Mouse (Mus musculus) neural tube, embryonic 13.5 days (tissue): ENCODE measurements around the gene Fgf11. TPM values are rescaled to one million over a fixed set of nuclear protein-coding genes. Genes with fewer than 3 reads are reported as not detected.

Experiments used
- ATAC-seq: fragments of 200-750 bp; cut with Nextera tagmentation; 2 replicates; pipeline ENCODE4 v1.8.0; 2017; ENCODE audit warnings: low read depth, mild to moderate bottlenecking, moderate TSS enrichment, moderate library complexity
- H3K27ac ChIP-seq: fragments of 300-500 bp; sonication (generic); replicated peaks from 2 replicates; pipeline ENCODE4 v1.5.1; 2015; ENCODE audit warnings: moderate library complexity, mild to moderate bottlenecking, inconsistent platforms
- H3K27me3 ChIP-seq: fragments of 300-500 bp; sonication (generic); 2 replicates; pipeline ENCODE4 v1.6.1; 2015; ENCODE audit warnings: mild to moderate bottlenecking, inconsistent platforms
- H3K36me3 ChIP-seq: fragments of 300-500 bp; sonication (generic); 2 replicates; pipeline ENCODE4 v1.6.1; 2015; ENCODE audit warnings: mild to moderate bottlenecking, inconsistent platforms
- H3K4me1 ChIP-seq: fragments of 300-500 bp; sonication (generic); replicated peaks from 2 replicates; pipeline ENCODE4 v1.6.1; 2015; ENCODE audit warnings: inconsistent platforms
- H3K4me2 ChIP-seq: fragments of 300-500 bp; sonication (generic); 2 replicates; pipeline ENCODE4 v1.6.1; 2015; ENCODE audit warnings: inconsistent platforms, mild to moderate bottlenecking, moderate library complexity
- H3K4me3 ChIP-seq: fragments of 300-500 bp; sonication (generic); 2 replicates; pipeline ENCODE4 v1.5.1; 2015; ENCODE audit warnings: mild to moderate bottlenecking, inconsistent platforms
- H3K9ac ChIP-seq: fragments of 300-500 bp; sonication (generic); 2 replicates; pipeline ENCODE4 v1.6.1; 2015; ENCODE audit warnings: moderate library complexity, mild to moderate bottlenecking, inconsistent platforms
- H3K9me3 ChIP-seq: fragments of 300-500 bp; sonication (generic); 2 replicates; pipeline ENCODE4 v1.6.1; 2016; ENCODE audit warnings: inconsistent platforms
- WGBS: fragments of 180-500 bp; shearing (Covaris S2); methylation state at CpG from one replicate; pipeline ENCODE4 v1.1.7; 2015; 5-methylcytosine and 5-hydroxymethylcytosine counted together
- polyA plus RNA-seq: library from polyadenylated mRNA; unstranded; fragments of >200 nt; fragmentation: Nextera tagmentation; extraction: Ambion mirVana; gene quantifications from 2 replicates; pipeline ENCODE4 v1.2.1, GENCODE M21; 2015

Fgf11 gene
- polyA plus RNA-seq, result 6.8 and 8.9 TPM in 2 replicates

DNA sequence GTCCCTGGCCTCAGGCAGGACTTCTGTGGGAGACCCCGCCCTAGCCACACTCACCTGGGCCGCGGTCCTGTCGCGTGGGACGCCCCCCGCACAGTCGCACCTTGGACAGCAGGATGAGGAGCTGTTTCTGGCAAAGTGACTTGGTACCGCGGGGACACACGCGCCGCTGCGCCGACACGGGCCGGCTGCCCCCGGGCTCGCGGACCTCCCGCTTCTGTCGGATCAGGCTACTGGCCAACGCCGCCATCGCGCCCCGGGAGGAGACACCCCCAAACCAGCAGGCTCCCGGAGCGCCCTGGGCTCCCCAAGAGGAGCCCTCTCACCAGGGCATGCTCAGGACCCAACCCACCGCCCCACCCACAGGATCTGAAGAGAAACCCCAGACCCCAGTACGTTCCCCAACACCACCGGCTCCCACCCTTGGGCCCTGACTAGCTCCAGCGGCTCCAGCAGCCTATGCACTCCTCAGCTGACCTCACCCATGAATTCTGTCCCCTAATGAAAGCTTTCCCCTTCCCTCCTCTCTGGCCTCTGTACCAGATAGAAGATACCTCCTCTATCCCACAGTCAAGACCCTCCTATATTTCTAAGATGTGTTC lies at the start of gene Fgf11:
Fgf11 (minus strand) TSS at position 479 of the 599 bp plus-strand sequence.
- Histone ChIP-seq H3K9me3 (no peaks in the 10 kb centered on the region), H3K27me3 (peaks cover 47% of the 10 kb centered on the region), H3K4me3 (peak within 1 kb of the TSS; percentile 60), H3K9ac (peak within 1 kb of the TSS; percentile 82), H3K36me3 (0 out of 2 replicates have a peak, but pooled peaks cover 4% of the 10 kb centered on the region), H3K4me2 (peak within 1 kb of the TSS; percentile 96), H3K4me1 (peaks cover 72% of the 10 kb centered on the region), H3K27ac (peak within 1 kb of the TSS; percentile 94)
- ATAC-seq, result 0 out of 2 replicates have a peak, but pooled peaks have one; percentile 1
- WGBS, result 2% methylated on average over 33 of the region's 33 CpGs

DNA sequence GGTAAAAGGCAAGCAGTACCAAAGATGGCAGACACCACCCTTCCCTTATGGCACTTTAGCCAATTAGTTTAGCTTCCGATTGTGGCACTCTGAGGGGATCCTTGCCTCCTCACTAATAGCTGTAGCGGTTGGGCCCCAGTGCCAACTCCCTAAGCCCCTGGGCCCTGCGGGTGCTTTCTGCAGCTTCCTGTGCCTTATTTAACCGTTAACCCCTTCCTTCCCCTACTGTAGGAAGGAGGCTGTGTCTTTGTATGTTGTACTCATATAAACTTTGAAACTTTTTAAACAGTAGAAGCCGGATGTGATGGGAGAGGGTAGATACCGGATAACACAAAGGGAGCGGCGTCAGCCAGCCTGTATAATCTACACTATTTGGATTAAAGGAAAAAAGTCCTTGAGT lies 49.1 kb upstream of the Fgf11 start:
- H3K9ac ChIP-seq, result no peak overlapping the region
- WGBS, result 70% methylated on average over 8 of the region's 8 CpGs

DNA sequence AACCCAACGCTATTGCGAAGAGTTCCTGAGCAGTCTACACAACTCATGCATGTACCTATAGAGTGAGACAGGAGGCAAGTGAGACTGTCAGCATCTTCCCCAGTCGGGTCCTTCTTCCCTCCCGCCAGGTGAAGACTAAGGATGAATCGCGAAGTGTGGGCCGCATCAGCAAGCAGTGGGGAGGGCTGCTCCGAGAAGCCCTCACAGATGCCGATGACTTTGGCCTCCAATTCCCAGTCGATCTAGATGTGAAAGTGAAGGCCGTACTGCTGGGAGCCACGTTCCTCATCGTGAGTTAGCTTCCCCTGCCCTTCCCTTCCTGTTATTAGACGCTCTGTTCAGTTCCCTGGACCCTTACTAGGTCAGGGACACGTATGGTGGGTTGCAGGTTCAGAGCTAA lies 48.2 kb upstream of the Fgf11 start:
- Histone ChIP-seq H3K4me2 (no peak overlapping the region), H3K4me3 (no peak overlapping the region), H3K9ac (no peak overlapping the region), H3K4me1 (peaks cover 58% of the 10 kb centered on the region), H3K9me3 (no peaks in the 10 kb centered on the region), H3K27ac (no peak overlapping the region), H3K36me3 (peaks cover 48% of the 10 kb centered on the region), H3K27me3 (no peaks in the 10 kb centered on the region)
- ATAC-seq, result no peak
- 95% methylated on average over 15 of the region's 15 CpGs for WGBS

More for the DNA sequence above, 49.1 kb upstream of the Fgf11 start:
- Histone ChIP-seq H3K4me3 (no peak overlapping the region), H3K4me1 (peaks cover 55% of the 10 kb centered on the region), H3K4me2 (no peak overlapping the region), H3K27me3 (no peaks in the 10 kb centered on the region), H3K36me3 (peaks cover 48% of the 10 kb centered on the region), H3K9me3 (no peaks in the 10 kb centered on the region), H3K27ac (no peak overlapping the region)
- no peak for ATAC-seq

DNA sequence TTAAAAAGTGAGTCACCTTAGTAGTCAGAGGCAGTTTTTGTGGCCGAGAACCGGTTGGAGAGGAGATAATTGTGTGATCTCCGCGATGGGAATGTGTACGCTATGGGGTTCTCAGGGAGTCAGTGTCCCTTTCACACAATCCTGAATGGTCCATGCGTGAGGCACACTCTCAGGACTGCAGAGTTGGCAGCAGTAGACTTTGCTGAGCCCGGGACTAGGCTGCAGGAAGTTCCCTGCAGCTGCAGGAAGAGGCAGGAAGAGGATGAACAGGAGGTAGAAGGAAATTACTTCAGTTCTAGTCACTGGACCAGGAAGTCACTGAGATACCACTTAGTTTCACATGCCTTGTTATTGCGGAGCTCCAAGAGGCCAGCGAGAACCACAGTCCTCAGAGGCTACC lies 47.5 kb upstream of the Fgf11 start:
- Histone ChIP-seq H3K9me3 (no peaks in the 10 kb centered on the region), H3K36me3 (peaks cover 48% of the 10 kb centered on the region), H3K4me3 (no peak overlapping the region), H3K27me3 (no peaks in the 10 kb centered on the region), H3K27ac (no peak overlapping the region), H3K4me2 (no peak overlapping the region), H3K9ac (no peak overlapping the region), H3K4me1 (peaks cover 58% of the 10 kb centered on the region)
- ATAC-seq, result no peak
- WGBS, result 91% methylated on average over 9 of the region's 9 CpGs

DNA sequence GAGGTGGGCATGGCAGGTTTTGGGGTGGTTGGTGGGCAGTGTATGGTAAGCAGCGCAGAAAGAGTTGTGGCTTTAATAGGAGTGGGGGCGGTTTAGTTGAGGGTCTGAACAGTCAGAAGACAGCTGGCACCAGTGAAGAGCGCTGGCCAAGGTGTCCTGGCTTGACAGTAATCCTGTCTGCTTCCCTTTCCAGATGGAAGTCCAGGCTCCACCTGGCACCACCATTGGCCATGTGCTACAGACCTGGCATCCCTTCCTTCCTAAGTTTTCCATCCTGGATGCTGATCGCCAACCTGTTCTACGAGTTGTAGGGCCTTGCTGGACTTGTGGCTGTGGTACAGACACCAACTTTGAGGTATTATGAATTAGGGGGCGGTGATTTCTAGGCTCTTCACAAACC lies 46.4 kb upstream of the Fgf11 start:
- 96% methylated on average over 6 of the region's 6 CpGs for WGBS
- peak overlapping the region; percentile 95 for H3K4me2 ChIP-seq
- no peak overlapping the region; the same call in 1 of the 2 replicates for H3K27ac ChIP-seq
- H3K27me3 ChIP-seq, result no peaks in the 10 kb centered on the region
- H3K4me3 ChIP-seq, result peak overlapping the region; percentile 73
- H3K4me1 ChIP-seq, result peaks cover 53% of the 10 kb centered on the region
- peak overlapping the region; percentile 92 for H3K9ac ChIP-seq
- H3K36me3 ChIP-seq, result peaks cover 48% of the 10 kb centered on the region
- ATAC-seq, result no peak
- H3K9me3 ChIP-seq, result no peaks in the 10 kb centered on the region

DNA sequence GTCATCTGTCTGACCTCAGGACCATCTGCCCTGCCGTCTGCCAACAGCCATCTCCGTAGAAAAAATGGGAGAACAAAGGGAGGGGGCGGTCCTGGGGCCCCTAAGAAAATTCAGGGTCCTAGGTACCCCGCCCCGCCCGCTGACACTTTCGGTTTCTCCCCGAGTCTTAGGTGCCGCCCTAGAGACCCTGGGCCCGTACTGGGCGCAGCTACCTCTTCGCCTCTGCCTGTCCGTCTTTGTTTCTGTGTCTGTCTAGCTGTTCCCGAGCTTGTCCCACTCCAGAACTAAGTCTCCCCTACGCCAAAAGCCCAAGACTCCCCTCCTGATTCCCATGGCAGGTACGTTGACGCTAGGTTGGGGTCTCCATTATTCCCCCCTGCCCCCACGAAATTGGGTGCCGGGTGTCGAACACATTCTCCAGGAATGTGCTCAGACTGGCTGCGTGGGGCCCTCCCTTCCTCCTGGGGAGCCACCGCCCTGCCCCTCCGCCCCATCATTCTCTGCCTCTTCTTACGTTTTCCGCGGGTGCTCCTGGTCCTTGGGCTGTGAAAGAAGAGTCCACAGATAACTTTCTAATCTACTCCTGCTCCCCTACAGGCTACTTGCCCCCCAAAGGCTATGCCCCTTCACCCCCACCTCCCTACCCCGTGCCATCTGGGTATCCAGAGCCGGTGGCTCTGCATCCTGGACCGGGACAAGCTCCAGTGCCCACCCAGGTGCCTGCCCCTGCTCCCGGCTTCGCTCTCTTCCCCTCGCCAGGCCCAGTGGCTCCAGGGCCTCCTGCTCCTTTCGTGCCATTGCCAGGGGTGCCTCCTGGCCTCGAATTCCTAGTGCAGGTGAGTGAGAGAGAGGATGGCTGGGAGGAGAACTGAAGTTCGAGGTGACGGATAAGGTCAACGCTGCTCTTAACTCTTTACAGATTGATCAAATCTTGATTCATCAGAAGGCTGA lies 45.4 kb upstream of the Fgf11 start:
- WGBS, result 11% methylated on average over 37 of the region's 37 CpGs
- no peaks in the 10 kb centered on the region for H3K27me3 ChIP-seq
- peak; percentile 61 for ATAC-seq

DNA sequence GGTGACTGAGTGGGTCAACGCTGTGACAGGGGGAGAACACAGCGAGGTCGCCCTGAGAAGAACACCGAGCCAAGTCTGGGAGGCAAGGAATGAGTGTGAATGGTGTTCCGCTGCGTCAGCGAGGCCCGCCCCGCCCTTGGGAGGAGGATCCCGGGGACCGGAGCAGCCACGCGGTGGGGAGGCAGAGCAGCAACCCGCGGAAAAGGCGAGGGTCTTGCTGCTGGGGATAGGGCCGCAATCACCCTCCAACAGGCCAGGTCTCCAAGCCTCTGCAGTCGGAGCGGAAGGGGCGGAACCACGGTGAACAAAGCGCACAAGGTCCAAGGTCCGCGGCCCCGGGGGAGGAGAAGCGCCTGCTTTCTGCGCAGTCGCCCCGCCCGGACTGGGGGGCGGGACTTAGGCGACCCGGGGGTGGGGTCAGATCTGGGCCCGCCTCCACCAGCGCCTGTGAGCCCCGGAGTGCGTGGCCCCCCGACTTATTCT lies 44.6 kb upstream of the Fgf11 start, which contains the start of gene Plscr3:
Plscr3 (plus strand) TSS at position 179 of the 483 bp plus-strand sequence.
- peak within 1 kb of the TSS; percentile 95 for H3K4me2 ChIP-seq

More for the DNA sequence above, 45.4 kb upstream of the Fgf11 start:
- Histone ChIP-seq H3K9me3 (no peaks in the 10 kb centered on the region), H3K4me1 (peaks cover 49% of the 10 kb centered on the region), H3K36me3 (peaks cover 40% of the 10 kb centered on the region), H3K4me2 (peak overlapping the region; percentile 95), H3K4me3 (peak overlapping the region; percentile 73), H3K9ac (peak overlapping the region; percentile 92), H3K27ac (peak overlapping the region; percentile 98)

DNA sequence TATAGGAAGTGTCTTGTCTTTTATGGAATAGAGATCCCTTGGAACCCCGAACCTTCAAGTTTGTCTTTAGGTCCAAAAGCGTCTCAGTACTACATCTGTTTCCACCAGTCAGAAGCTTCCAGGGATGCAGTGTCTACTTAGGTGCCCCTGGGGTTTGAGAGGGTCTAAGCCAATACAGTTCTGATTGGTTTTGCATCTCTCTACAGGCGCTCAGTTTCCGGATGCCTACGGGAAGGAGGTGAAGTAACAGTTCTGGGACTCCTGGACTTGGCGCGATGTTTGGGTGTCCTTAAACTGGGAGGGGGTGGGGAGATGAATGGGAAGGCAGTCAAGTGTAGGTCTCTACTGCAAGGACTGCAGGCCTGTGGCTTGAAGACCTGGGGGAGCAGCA lies 37.1 kb upstream of the Fgf11 start:
- 0 out of 2 replicates have a peak, but pooled peaks have one; percentile 2 for ATAC-seq
- WGBS, result 2% methylated on average over 7 of the region's 7 CpGs
- peak overlapping the region; percentile 98 for H3K27ac ChIP-seq

More for the DNA sequence above, 44.6 kb upstream of the Fgf11 start, which contains the start of gene Plscr3:
- peak; percentile 92 for ATAC-seq
- Histone ChIP-seq H3K27me3 (no peaks in the 10 kb centered on the region), H3K4me3 (peak within 1 kb of the TSS; percentile 73), H3K9me3 (no peaks in the 10 kb centered on the region), H3K9ac (peak within 1 kb of the TSS; percentile 92), H3K36me3 (peaks cover 32% of the 10 kb centered on the region), H3K4me1 (peaks cover 49% of the 10 kb centered on the region), H3K27ac (peak within 1 kb of the TSS; percentile 98)
- WGBS, result under 1% methylated on average over 36 of the region's 38 CpGs

DNA sequence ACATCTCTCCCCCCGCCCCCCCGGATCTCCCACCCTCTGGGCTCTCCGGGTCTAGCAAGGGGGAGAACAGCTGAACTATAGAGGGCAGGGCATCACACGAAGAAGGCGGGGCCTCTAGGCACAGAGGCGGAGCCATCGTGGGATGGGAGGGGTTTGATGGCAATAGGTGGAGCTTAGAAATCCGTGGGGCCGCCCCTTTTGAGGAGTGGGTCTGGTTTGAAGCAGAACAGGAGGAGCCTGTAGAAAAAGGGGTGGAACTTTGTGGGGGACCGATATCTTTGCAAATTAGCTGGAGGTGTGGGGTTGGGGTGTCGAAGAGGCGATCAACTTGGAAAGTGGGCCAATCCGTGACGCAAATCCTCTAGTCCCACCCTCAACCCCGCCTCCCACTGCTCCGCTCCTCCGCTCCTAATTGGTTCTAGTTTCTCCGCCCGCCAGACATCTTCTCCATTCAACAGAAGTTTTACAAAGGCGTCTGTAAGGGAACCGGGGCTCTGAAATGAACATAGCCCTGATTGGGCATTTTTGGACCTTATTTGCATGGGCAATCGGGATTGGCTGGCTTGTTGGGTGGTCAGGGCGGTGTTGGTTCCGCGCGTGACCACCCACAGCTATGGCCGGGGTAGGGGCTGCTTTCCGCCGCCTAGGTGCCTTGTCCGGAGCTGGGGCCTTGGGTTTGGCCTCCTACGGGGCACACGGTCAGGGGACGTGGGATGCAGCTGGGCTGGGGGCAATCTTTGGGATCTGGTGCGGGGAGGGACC lies 36.5 kb upstream of the Fgf11 start, which contains the start of gene Tmem256:
Tmem256 (plus strand) TSS at position 563 of the 762 bp plus-strand sequence.
- peak within 1 kb of the TSS; percentile 97 for H3K9ac ChIP-seq
- peak within 1 kb of the TSS; percentile 99 for H3K4me2 ChIP-seq
- peak within 1 kb of the TSS; percentile 93 for H3K4me3 ChIP-seq
- WGBS, result under 1% methylated on average over 34 of the region's 34 CpGs
- ATAC-seq, result peak; percentile 92
- H3K9me3 ChIP-seq, result no peaks in the 10 kb centered on the region
- H3K27me3 ChIP-seq, result no peaks in the 10 kb centered on the region
- peak within 1 kb of the TSS; percentile 98 for H3K27ac ChIP-seq
- H3K36me3 ChIP-seq, result peaks cover 7% of the 10 kb centered on the region
- H3K4me1 ChIP-seq, result peaks cover 39% of the 10 kb centered on the region

More for the DNA sequence above, 37.1 kb upstream of the Fgf11 start:
- H3K9me3 ChIP-seq, result no peaks in the 10 kb centered on the region
- peaks cover 34% of the 10 kb centered on the region for H3K4me1 ChIP-seq
- H3K4me3 ChIP-seq, result peak overlapping the region; percentile 93
- H3K36me3 ChIP-seq, result peaks cover under 1% of the 10 kb centered on the region
- H3K9ac ChIP-seq, result peak overlapping the region; percentile 71
- H3K4me2 ChIP-seq, result peak overlapping the region; percentile 99
- H3K27me3 ChIP-seq, result no peaks in the 10 kb centered on the region

DNA sequence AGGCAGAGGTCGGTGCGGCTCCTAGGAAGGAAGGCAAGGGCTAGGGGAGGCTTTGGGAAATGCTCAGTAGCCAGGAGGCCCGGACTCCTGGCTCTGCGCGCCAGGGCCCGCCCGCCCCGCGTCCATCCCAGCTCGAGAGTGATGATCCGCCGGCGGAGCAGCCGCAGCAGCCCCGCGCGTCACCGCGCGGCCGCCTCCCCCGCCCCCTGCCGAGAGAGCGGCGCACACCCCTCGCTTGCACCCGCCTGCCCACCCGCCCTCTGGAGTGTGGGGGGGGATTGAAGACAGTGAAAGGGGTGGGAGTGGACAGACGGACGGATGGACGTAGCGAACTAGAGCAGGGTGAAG lies 35.9 kb upstream of the Fgf11 start, which contains the start of gene Nlgn2:
Nlgn2 (minus strand) TSS at position 181 of the 348 bp plus-strand sequence.
- Histone ChIP-seq H3K4me1 (peaks cover 40% of the 10 kb centered on the region), H3K9me3 (no peaks in the 10 kb centered on the region), H3K4me3 (peak within 1 kb of the TSS; percentile 93), H3K27ac (peak within 1 kb of the TSS; percentile 98), H3K27me3 (no peaks in the 10 kb centered on the region), H3K9ac (peak within 1 kb of the TSS; percentile 97), H3K36me3 (peaks cover 12% of the 10 kb centered on the region), H3K4me2 (peak within 1 kb of the TSS; percentile 99)
- WGBS, result 0% methylated on average over 32 of the region's 32 CpGs
- ATAC-seq, result peak; percentile 75
